Mouse (Mus musculus) kidney, postnatal 0 days (tissue): Measurements from ENCODE around the gene Lipf. TPM values are rescaled to one million over a fixed set of nuclear protein-coding genes. Genes with fewer than 3 reads are reported as not detected.

ENCODE experiments used
- ATAC-seq: fragments of 200-750 bp; cut with Nextera tagmentation; replicated peaks from 2 replicates; pipeline ENCODE4 v1.8.0; 2017; ENCODE audit warnings: low read depth, moderate number of reproducible peaks, moderate TSS enrichment, moderate library complexity; ENCODE audit not compliant: low FRiP score
- DNase-seq: peaks from one replicate; pipeline ENCODE4 v3.0.0-alpha.2; 2016; ENCODE audit warnings: low spot score
- H3K27ac ChIP-seq: fragments of 300-500 bp; sonication (generic); 2 replicates; pipeline ENCODE4 v1.5.1; 2014; ENCODE audit warnings: mild to moderate bottlenecking
- H3K27me3 ChIP-seq: fragments of 300-500 bp; sonication (generic); 2 replicates; pipeline ENCODE4 v1.6.1; 2014; ENCODE audit warnings: low read length, mixed read lengths; ENCODE audit not compliant: insufficient read depth
- H3K36me3 ChIP-seq: fragments of 300-500 bp; sonication (generic); 2 replicates; pipeline ENCODE4 v1.6.1; 2014; ENCODE audit warnings: low read length, mixed read lengths; ENCODE audit not compliant: insufficient read depth
- H3K4me1 ChIP-seq: fragments of 300-500 bp; sonication (generic); replicated peaks from 2 replicates; pipeline ENCODE4 v1.6.1; 2014; ENCODE audit warnings: antibody characterized with exemption, low read length, mixed read lengths; ENCODE audit not compliant: insufficient read depth
- H3K4me2 ChIP-seq: fragments of 300-500 bp; sonication (generic); 2 replicates; pipeline ENCODE4 v1.6.1; 2014; ENCODE audit warnings: mild to moderate bottlenecking, low read length, moderate library complexity, mixed read lengths
- H3K4me3 ChIP-seq: fragments of 300-500 bp; sonication (generic); replicated peaks from 2 replicates; pipeline ENCODE4 v1.5.1; 2014; ENCODE audit warnings: low read depth, low read length
- H3K9ac ChIP-seq: fragments of 300-500 bp; sonication (generic); 2 replicates; pipeline ENCODE4 v1.6.1; 2014; ENCODE audit warnings: low read depth, low read length
- H3K9me3 ChIP-seq: fragments of 300-500 bp; sonication (generic); replicated peaks from 2 replicates; pipeline ENCODE4 v1.6.1; 2016; ENCODE audit warnings: low read length, inconsistent platforms, mixed read lengths
- CTCF ChIP-seq: IDR thresholded peaks from 2 replicates; pipeline ENCODE4 v1.5.1; 2016; ENCODE audit warnings: antibody characterized with exemption, low read depth, mild to moderate bottlenecking, moderate library complexity
- whole genome bisulfite sequencing: fragments of 180-500 bp; shearing (Covaris S2); extraction: QIAGEN DNeasy Blood & Tissue Kit; methylation state at CpG from one replicate; pipeline ENCODE4 v1.1.7; 2014; 5-methylcytosine and 5-hydroxymethylcytosine counted together
- polyA plus RNA-seq: library from polyadenylated mRNA; unstranded; fragments of >200 nt; fragmentation: Nextera tagmentation; extraction: Ambion mirVana; gene quantifications from 2 replicates; pipeline ENCODE4 v1.2.1, GENCODE M21; 2015

The Lipf gene
- polyA plus RNA-seq, 1 experiment from 2014 or later: 0.26 TPM

- no peak overlapping the region for H3K4me3 ChIP-seq
- H3K27me3 ChIP-seq: no peaks in the 10 kb centered on the region
- WGBS: 28% methylated on average over 3 of the region's 3 CpGs
- H3K36me3 ChIP-seq: no peaks in the 10 kb centered on the region
- TF ChIP-seq CTCF: peak; percentile 75
- ATAC-seq: no peak
- H3K27ac ChIP-seq: no peak overlapping the region
- H3K4me2 ChIP-seq: no peak overlapping the region
- H3K4me1 ChIP-seq: no peaks in the 10 kb centered on the region
- DNase-seq: peak; percentile 71
- no peak overlapping the region for H3K9ac ChIP-seq
- no peaks in the 10 kb centered on the region for H3K9me3 ChIP-seq
Observed at GRCm38 (mm10) chr19:34022759-34023158, 61.8 kb downstream of the Lipf start.

Other genes with a start within 250 kb of the Lipf start
- 0.31 and 0.38 TPM in 2 replicates for gene Lipo2, start 209.8 kb upstream of the Lipf start, polyA plus RNA-seq
- gene Lipo3, start 199.2 kb upstream of the Lipf start, polyA plus RNA-seq: 20.9 and 21.9 TPM in 2 replicates
- not detected in 2 replicates for gene Lipo1, start 173.7 kb upstream of the Lipf start, polyA plus RNA-seq
- not detected in 2 replicates for gene Lipk, start 47.1 kb downstream of the Lipf start, polyA plus RNA-seq
- gene Lipn, start 106.2 kb downstream of the Lipf start, polyA plus RNA-seq: not detected in 2 replicates
- gene Lipm, start 139.7 kb downstream of the Lipf start, polyA plus RNA-seq: not detected in 2 replicates
- gene Ankrd22, start 204.9 kb downstream of the Lipf start, polyA plus RNA-seq: 0.05 and 0.14 TPM in 2 replicates
- gene Stambpl1, start 231.0 kb downstream of the Lipf start, polyA plus RNA-seq: 4.9 and 6.7 TPM in 2 replicates